Mouse (Mus musculus): Measurements from ENCODE around the gene Plb1. TPM values are rescaled to one million over a fixed set of nuclear protein-coding genes. Genes with fewer than 3 reads are reported as not detected.

Plb1 gene
- polyA plus RNA-seq, 1 experiment from 2014 or later, result not detected

DNA sequence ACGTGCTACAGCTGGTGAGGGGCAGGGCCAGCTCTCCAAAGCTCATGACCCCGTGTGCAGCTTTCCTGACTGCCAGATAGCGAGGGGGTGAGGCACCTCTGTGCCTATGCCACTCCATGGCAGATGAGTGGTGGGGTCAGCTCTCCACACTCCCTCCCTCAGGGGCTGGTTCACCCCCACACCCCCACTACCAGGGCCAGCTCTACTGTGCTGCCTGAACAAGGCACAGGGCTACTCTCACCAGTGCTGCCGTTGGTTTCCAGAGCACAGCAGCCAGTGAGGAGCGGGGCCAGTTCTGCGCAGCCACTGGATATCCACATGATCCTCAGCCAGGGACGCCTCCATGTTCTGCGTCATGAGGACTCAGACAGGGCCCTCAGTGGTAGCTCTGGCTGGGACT, 15.0 kb upstream of the Plb1 start:
- H3K4me3 ChIP-seq (replicated peaks; ENCODE audit: low read depth, low read length), result no peak overlapping the region

DNA sequence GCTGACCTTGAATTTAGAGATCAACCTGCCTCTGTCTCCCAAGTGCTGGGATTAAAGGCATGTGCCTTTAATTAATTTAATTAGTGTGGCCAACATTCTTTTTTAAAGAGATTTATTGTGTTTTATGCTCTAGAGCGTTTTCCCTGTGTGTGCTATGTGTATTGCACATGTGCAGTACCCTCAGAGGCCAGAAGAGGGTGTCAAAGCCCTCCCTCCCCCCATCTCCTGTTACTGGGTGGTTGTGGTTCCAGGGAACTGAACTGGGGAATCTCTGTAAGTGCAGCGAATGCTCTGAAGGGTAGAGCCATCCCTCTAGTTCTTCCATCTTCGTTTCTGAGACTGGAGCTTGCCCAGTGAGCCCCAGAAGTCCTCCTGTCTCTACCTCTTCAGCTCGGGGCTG, 2.1 kb upstream of the Plb1 start:
- 47% methylated on average over 4 of the region's 4 CpGs for WGBS
- no peak overlapping the region for H3K4me2 ChIP-seq (ENCODE audit: low read length)
- DNase-seq (peak; percentile 29), ATAC-seq (ENCODE audit: low FRiP score, low TSS enrichment) (no peak)
- no peaks in the 10 kb centered on the region for H3K4me1 ChIP-seq (ENCODE audit: control insufficient read depth, insufficient read depth, low read length)
- H3K36me3 ChIP-seq (ENCODE audit: control insufficient read depth, insufficient read depth, low read length), result no peaks in the 10 kb centered on the region
- no peak overlapping the region for H3K27ac ChIP-seq (replicated peaks; ENCODE audit: low read depth, low read length)
- H3K9ac ChIP-seq (replicated peaks; ENCODE audit: low read length), result no peak overlapping the region
- H3K9me3 ChIP-seq (ENCODE audit: control insufficient read depth, low read length), result no peaks in the 10 kb centered on the region
- H3K27me3 ChIP-seq (ENCODE audit: control insufficient read depth, insufficient read depth, low read length), result no peaks in the 10 kb centered on the region
- H3K4me3 ChIP-seq (replicated peaks; ENCODE audit: low read depth, low read length), result no peak overlapping the region

More for the DNA sequence above, 15.0 kb upstream of the Plb1 start:
- ATAC-seq (ENCODE audit: low FRiP score, low TSS enrichment), result no peak; the same call in 1 of the 2 replicates
- H3K9ac ChIP-seq (replicated peaks; ENCODE audit: low read length), result no peak overlapping the region
- H3K36me3 ChIP-seq (ENCODE audit: control insufficient read depth, insufficient read depth, low read length), result no peaks in the 10 kb centered on the region
- no peaks in the 10 kb centered on the region for H3K9me3 ChIP-seq (ENCODE audit: control insufficient read depth, low read length)
- WGBS, result 81% methylated on average over 8 of the region's 8 CpGs
- DNase-seq, result no peak
- no peak overlapping the region for H3K27ac ChIP-seq (replicated peaks; ENCODE audit: low read depth, low read length)
- H3K4me1 ChIP-seq (ENCODE audit: control insufficient read depth, insufficient read depth, low read length), result no peaks in the 10 kb centered on the region
- no peaks in the 10 kb centered on the region for H3K27me3 ChIP-seq (ENCODE audit: control insufficient read depth, insufficient read depth, low read length)
- H3K4me2 ChIP-seq (ENCODE audit: low read length), result no peak overlapping the region

DNA sequence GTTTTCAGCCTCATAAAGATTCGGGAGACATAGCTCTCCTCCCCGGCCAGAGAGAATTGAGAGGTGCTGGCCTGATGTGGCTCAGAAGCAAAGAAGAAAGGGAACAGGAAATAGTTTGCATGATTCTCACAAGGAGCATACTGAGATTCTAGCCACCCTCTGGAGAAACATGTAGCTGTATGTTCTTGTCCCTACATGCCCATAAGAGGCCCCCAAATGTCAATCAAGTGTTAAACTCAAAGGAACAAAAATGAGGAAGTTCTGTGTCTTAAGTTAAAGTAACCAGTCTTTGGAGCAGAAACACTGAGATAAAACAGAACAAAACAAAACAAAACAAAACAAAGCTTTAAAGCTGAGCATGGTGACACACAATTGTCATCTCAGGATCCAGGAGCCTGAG, 6.8 kb downstream of the Plb1 start:
- Histone ChIP-seq H3K4me1 (ENCODE audit: control insufficient read depth, insufficient read depth, low read length) (no peaks in the 10 kb centered on the region), H3K9ac (replicated peaks; ENCODE audit: low read length) (no peak overlapping the region), H3K4me3 (replicated peaks; ENCODE audit: low read depth, low read length) (no peak overlapping the region), H3K36me3 (ENCODE audit: control insufficient read depth, insufficient read depth, low read length) (no peaks in the 10 kb centered on the region), H3K27ac (replicated peaks; ENCODE audit: low read depth, low read length) (no peak overlapping the region), H3K27me3 (ENCODE audit: control insufficient read depth, insufficient read depth, low read length) (no peaks in the 10 kb centered on the region), H3K4me2 (ENCODE audit: low read length) (no peak overlapping the region), H3K9me3 (ENCODE audit: control insufficient read depth, low read length) (no peaks in the 10 kb centered on the region)
- 80% methylated on average over 2 of the region's 2 CpGs for WGBS
- DNase-seq (no peak), ATAC-seq (ENCODE audit: low FRiP score, low TSS enrichment) (no peak)

DNA sequence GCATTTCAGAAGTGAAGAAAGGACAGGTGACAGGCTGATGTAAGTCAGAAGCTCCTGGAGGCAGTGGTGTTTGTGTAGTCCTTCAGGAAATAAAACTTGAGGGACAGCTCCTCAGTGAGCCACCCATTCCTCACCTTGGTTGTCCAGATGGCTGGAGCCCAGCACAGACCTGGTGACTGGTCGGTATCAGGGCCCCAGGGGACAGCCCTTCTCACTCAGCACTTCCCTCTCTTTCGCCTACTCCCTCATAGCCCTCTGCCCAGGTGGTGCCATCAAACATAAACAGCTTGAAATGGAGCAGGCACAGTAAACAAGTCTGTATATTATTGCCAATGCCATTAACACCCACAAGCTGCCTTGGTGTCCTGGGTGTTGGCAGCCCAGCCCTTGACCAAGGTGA, 8.2 kb downstream of the Plb1 start:
- Histone ChIP-seq H3K4me2 (ENCODE audit: low read length) (no peak overlapping the region), H3K27me3 (ENCODE audit: control insufficient read depth, insufficient read depth, low read length) (no peaks in the 10 kb centered on the region), H3K9me3 (ENCODE audit: control insufficient read depth, low read length) (no peaks in the 10 kb centered on the region), H3K9ac (replicated peaks; ENCODE audit: low read length) (no peak overlapping the region), H3K4me3 (replicated peaks; ENCODE audit: low read depth, low read length) (no peak overlapping the region), H3K36me3 (ENCODE audit: control insufficient read depth, insufficient read depth, low read length) (no peaks in the 10 kb centered on the region), H3K4me1 (ENCODE audit: control insufficient read depth, insufficient read depth, low read length) (no peaks in the 10 kb centered on the region), H3K27ac (replicated peaks; ENCODE audit: low read depth, low read length) (no peak overlapping the region)
- ATAC-seq (ENCODE audit: low FRiP score, low TSS enrichment) (no peak), DNase-seq (no peak)
- 65% methylated on average over 2 of the region's 2 CpGs for WGBS

DNA sequence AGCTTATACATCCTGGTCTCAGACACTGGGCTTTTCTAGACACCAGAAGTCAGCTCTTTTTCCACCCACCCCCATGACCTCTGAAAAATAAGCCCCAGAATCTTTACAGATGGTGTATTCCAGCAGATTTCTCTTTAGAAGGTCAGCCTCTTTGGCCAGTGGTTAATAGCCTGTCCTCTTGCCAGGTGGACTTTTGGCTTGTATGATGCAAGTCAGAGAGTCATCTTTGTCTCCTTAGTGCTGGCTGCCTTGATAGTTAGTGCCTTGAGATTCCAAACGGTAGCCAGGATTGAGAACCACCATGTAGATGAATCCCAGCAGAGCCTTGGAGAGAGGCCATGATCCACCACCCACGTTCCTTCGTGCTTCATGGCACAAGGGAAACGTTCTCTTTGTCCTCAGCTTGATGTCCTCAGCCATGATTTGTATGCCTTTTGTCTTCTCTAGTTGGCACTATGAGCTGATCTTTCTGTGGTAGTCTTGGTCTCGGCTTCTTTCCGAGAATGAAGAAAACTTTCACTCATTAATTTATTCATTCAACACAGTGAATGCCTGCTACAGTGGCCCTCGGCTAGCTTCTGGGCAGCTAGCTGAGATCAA, 10.9 kb downstream of the Plb1 start:
- Histone ChIP-seq H3K9ac (replicated peaks; ENCODE audit: low read length) (no peak overlapping the region), H3K4me3 (replicated peaks; ENCODE audit: low read depth, low read length) (no peak overlapping the region), H3K9me3 (ENCODE audit: control insufficient read depth, low read length) (no peaks in the 10 kb centered on the region), H3K4me1 (ENCODE audit: control insufficient read depth, insufficient read depth, low read length) (no peaks in the 10 kb centered on the region), H3K27ac (replicated peaks; ENCODE audit: low read depth, low read length) (no peak overlapping the region), H3K36me3 (ENCODE audit: control insufficient read depth, insufficient read depth, low read length) (no peaks in the 10 kb centered on the region), H3K27me3 (ENCODE audit: control insufficient read depth, insufficient read depth, low read length) (no peaks in the 10 kb centered on the region), H3K4me2 (ENCODE audit: low read length) (no peak overlapping the region)
- no peak for DNase-seq
- no peak for ATAC-seq (ENCODE audit: low FRiP score, low TSS enrichment)
- 41% methylated on average over 7 of the region's 7 CpGs for WGBS

- DNase-seq, result no peak
- Histone ChIP-seq H3K36me3 (ENCODE audit: control insufficient read depth, insufficient read depth, low read length) (no peaks in the 10 kb centered on the region), H3K9me3 (ENCODE audit: control insufficient read depth, low read length) (no peaks in the 10 kb centered on the region), H3K4me1 (ENCODE audit: control insufficient read depth, insufficient read depth, low read length) (no peaks in the 10 kb centered on the region), H3K27ac (replicated peaks; ENCODE audit: low read depth, low read length) (no peak overlapping the region), H3K4me2 (ENCODE audit: low read length) (no peak overlapping the region), H3K27me3 (ENCODE audit: control insufficient read depth, insufficient read depth, low read length) (no peaks in the 10 kb centered on the region), H3K4me3 (replicated peaks; ENCODE audit: low read depth, low read length) (no peak overlapping the region), H3K9ac (replicated peaks; ENCODE audit: low read length) (no peak overlapping the region)
- WGBS, result 96% methylated on average over 3 of the region's 3 CpGs
- ATAC-seq (ENCODE audit: low FRiP score, low TSS enrichment), result no peak
Observed at GRCm38 (mm10) chr5:32245385-32245784, 12.9 kb downstream of the Plb1 start.

DNA sequence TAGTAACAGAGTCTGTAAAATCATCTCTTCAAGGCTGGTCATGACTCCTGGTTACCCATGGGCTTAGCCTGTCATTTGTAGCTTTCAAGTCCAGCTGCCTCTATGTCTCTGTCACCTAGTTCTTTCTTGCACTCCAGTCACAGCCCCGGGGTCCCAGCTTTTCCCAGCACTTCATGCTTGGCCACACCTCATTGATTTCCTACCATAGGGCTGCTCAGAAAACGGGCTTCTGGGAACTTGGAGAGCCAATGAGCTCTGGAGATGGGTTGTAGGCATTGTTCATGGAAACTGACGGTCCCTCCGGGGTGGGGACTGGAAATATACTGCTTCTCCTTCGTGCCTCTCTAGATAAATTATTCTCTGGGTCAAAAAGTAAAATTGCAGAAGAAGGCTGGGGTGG, 28.2 kb downstream of the Plb1 start:
- no peaks in the 10 kb centered on the region for H3K9me3 ChIP-seq (ENCODE audit: control insufficient read depth, low read length)
- DNase-seq (no peak), ATAC-seq (ENCODE audit: low FRiP score, low TSS enrichment) (no peak)
- H3K27me3 ChIP-seq (ENCODE audit: control insufficient read depth, insufficient read depth, low read length), result no peaks in the 10 kb centered on the region
- no peak overlapping the region for H3K9ac ChIP-seq (replicated peaks; ENCODE audit: low read length)
- H3K4me1 ChIP-seq (ENCODE audit: control insufficient read depth, insufficient read depth, low read length), result no peaks in the 10 kb centered on the region
- H3K27ac ChIP-seq (replicated peaks; ENCODE audit: low read depth, low read length), result no peak overlapping the region
- H3K4me3 ChIP-seq (replicated peaks; ENCODE audit: low read depth, low read length), result no peak overlapping the region
- no peak overlapping the region for H3K4me2 ChIP-seq (ENCODE audit: low read length)
- H3K36me3 ChIP-seq (ENCODE audit: control insufficient read depth, insufficient read depth, low read length), result no peaks in the 10 kb centered on the region
- 22% methylated on average over 5 of the region's 5 CpGs for WGBS

DNA sequence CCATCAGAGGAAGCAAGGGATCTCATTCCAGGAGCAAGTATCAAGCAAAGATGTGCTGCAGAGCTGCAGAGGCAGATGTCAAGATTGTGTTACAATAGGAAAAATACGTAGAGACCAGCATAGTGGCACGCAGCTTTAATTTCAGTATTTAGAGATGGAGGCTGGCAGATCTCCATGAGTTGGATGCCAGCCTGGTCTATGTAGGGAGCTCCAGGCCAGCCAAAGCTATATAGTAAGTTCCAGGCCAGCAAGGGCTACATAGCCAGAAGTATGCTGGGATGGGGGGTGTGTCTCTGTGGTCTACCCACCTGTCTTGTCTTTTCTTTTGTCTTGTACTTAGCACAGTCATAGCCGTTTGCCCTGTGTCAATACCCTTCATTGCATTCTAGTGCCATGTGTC, 28.7 kb downstream of the Plb1 start:
- Histone ChIP-seq H3K9ac (replicated peaks; ENCODE audit: low read length) (no peak overlapping the region), H3K27ac (replicated peaks; ENCODE audit: low read depth, low read length) (no peak overlapping the region), H3K9me3 (ENCODE audit: control insufficient read depth, low read length) (no peaks in the 10 kb centered on the region), H3K36me3 (ENCODE audit: control insufficient read depth, insufficient read depth, low read length) (no peaks in the 10 kb centered on the region), H3K4me2 (ENCODE audit: low read length) (no peak overlapping the region), H3K27me3 (ENCODE audit: control insufficient read depth, insufficient read depth, low read length) (no peaks in the 10 kb centered on the region), H3K4me3 (replicated peaks; ENCODE audit: low read depth, low read length) (no peak overlapping the region), H3K4me1 (ENCODE audit: control insufficient read depth, insufficient read depth, low read length) (no peaks in the 10 kb centered on the region)
- WGBS, result 81% methylated on average over 3 of the region's 3 CpGs
- ATAC-seq (ENCODE audit: low FRiP score, low TSS enrichment) (no peak), DNase-seq (no peak)

- Histone ChIP-seq H3K9me3 (ENCODE audit: control insufficient read depth, low read length) (no peaks in the 10 kb centered on the region), H3K27ac (replicated peaks; ENCODE audit: low read depth, low read length) (no peak overlapping the region), H3K27me3 (ENCODE audit: control insufficient read depth, insufficient read depth, low read length) (no peaks in the 10 kb centered on the region), H3K4me1 (ENCODE audit: control insufficient read depth, insufficient read depth, low read length) (no peaks in the 10 kb centered on the region), H3K9ac (replicated peaks; ENCODE audit: low read length) (no peak overlapping the region), H3K4me3 (replicated peaks; ENCODE audit: low read depth, low read length) (no peak overlapping the region), H3K4me2 (ENCODE audit: low read length) (no peak overlapping the region), H3K36me3 (ENCODE audit: control insufficient read depth, insufficient read depth, low read length) (no peaks in the 10 kb centered on the region)
- 89% methylated on average over 4 of the region's 4 CpGs for whole genome bisulfite sequencing
- DNase-seq, result no peak
- ATAC-seq (ENCODE audit: low FRiP score, low TSS enrichment), result no peak
Observed at GRCm38 (mm10) chr5:32262534-32262933, 30.0 kb downstream of the Plb1 start.

All from midbrain, embryonic 14.5 days (tissue).